Mouse (Mus musculus): ENCODE results near the gene 1700012A03Rik.

DNA sequence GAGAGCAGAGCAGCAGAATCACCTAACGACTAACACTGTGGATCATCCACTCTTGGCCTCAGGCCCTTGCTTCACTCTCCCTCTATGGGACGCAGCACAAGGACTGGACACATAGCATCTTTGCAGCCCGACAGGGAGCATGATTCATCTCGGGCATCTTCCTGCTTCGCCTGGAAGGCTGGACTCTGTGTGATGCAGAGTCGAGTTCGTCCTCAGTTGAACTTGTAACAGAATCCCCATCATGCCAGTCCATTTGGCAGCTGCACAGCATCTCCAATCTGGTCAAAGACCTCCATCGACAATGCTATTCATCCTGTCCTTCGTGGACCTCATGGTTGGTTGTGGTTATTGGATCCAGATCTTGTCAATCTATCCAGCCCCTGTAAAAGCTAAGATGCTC is 11.2 kb downstream of the 1700012A03Rik start:
- TF ChIP-seq CTCF (IDR thresholded peaks at IDR 0.05; ENCODE audit: extremely low read depth, insufficient read length, insufficient replicate concordance, low read depth, low read length) (no peak), POLR2A (IDR thresholded peaks at IDR 0.05; ENCODE audit: low read depth, low read length) (no peak)
